Mouse (Mus musculus): ENCODE measurements around the gene Pcgf6. TPM values are rescaled to one million over a fixed set of nuclear protein-coding genes. Genes with fewer than 3 reads are reported as not detected.
A peak's percentile ranks its signal among the peaks of the same experiment; 100 is the strongest.
"Not testable (repeated sequence)": the region's sequence is repeated elsewhere in the genome, so short reads cannot be mapped to it uniquely, and the experiment has no call there.

Pcgf6 gene
- total RNA-seq, 2 experiments from 2014 or later: 4.6 to 4.8 TPM

GRCm38 (mm10) chr19:46998953-46999352 lies 51.8 kb downstream of the Pcgf6 start:
- no peak for DNase-seq (ENCODE audit: low spot score)

GRCm38 (mm10) chr19:46998168-46998870 lies 52.4 kb downstream of the Pcgf6 start:
- DNase-seq (ENCODE audit: low spot score): no peak

- no peak for DNase-seq (ENCODE audit: low spot score)
These were observed 54.6 kb downstream of the Pcgf6 start for GRCm38 (mm10) chr19:46996095-46996494.

- not testable (repeated sequence) for DNase-seq (ENCODE audit: low spot score)
These were observed 58.4 kb downstream of the Pcgf6 start for GRCm38 (mm10) chr19:46992329-46992728.

- DNase-seq (ENCODE audit: low spot score): peak; percentile 91
These were observed 59.6 kb downstream of the Pcgf6 start for GRCm38 (mm10) chr19:46991145-46991544.

GRCm38 (mm10) chr19:46990625-46991024 lies 60.1 kb downstream of the Pcgf6 start:
- not testable (repeated sequence) for DNase-seq (ENCODE audit: low spot score)

- no peak for DNase-seq (ENCODE audit: low spot score)
These were observed 60.6 kb downstream of the Pcgf6 start for GRCm38 (mm10) chr19:46990153-46990518.

GRCm38 (mm10) chr19:46989479-46990152 lies 61.1 kb downstream of the Pcgf6 start:
- DNase-seq (ENCODE audit: low spot score): no peak

- no peak for DNase-seq (ENCODE audit: low spot score)
These were observed 62.2 kb downstream of the Pcgf6 start for GRCm38 (mm10) chr19:46988231-46989087.

- no peak for DNase-seq (ENCODE audit: low spot score)
These were observed 63.1 kb downstream of the Pcgf6 start for GRCm38 (mm10) chr19:46987646-46988045.

GRCm38 (mm10) chr19:46984726-46985622 lies 65.7 kb downstream of the Pcgf6 start:
- DNase-seq (ENCODE audit: low spot score): no peak

- DNase-seq (ENCODE audit: low spot score): no peak
These were observed 66.7 kb downstream of the Pcgf6 start for GRCm38 (mm10) chr19:46983966-46984380.

Other genes with a start within 250 kb of the Pcgf6 start
- gene Ina, start 36.2 kb downstream of the Pcgf6 start, total RNA-seq (2021): not detected
- gene Nt5c2, start 35.8 kb downstream of the Pcgf6 start, total RNA-seq (2021): 10 to 100 TPM; 11.4 to 12.3 TPM
- gene Taf5, start 16.8 kb upstream of the Pcgf6 start, total RNA-seq (2021): 1 to 10 TPM; 2.3 to 2.4 TPM
- gene Usmg5, start 39.7 kb upstream of the Pcgf6 start, total RNA-seq (2021): 1,000 to 10,000 TPM; 1,130 to 1,186 TPM
- 1 to 10 TPM; 7.4 to 8.0 TPM for gene Pdcd11, start 39.9 kb upstream of the Pcgf6 start, total RNA-seq (2021)
- 1 to 10 TPM; 1.0 to 1.2 TPM for gene Calhm2, start 87.4 kb upstream of the Pcgf6 start, total RNA-seq (2021)
- gene Calhm1, start 93.3 kb upstream of the Pcgf6 start, total RNA-seq (2021): not detected
- not detected for gene Calhm3, start 106.9 kb upstream of the Pcgf6 start, total RNA-seq (2021)
- gene Neurl1a, start 127.9 kb upstream of the Pcgf6 start, total RNA-seq (2021): 100 to 1,000 TPM; 131 to 137 TPM